Mouse (Mus musculus) erythroid progenitor cell, adult 5-6 weeks (primary cell): ENCODE results near the gene Clec4g. TPM values are rescaled to one million over a fixed set of nuclear protein-coding genes. Genes with fewer than 3 reads are reported as not detected.
A peak's percentile ranks its signal among the peaks of the same experiment; 100 is the strongest.

Source experiments
- ATAC-seq: replicated peaks from 2 replicates; pipeline ENCODE4 v1.8.0; 2016; ENCODE audit warnings: moderate number of reproducible peaks, mild to moderate bottlenecking, moderate TSS enrichment, inconsistent platforms; ENCODE audit not compliant: poor library complexity, low FRiP score, severe bottlenecking
- total RNA-seq, 2 experiments: library from RNA; stranded (forward) in 1 of 2; stranded (reverse) in 1 of 2; fragments of 150-400 nt in 1 of 2; fragments of 186-747, 209-891 nt in 1 of 2; gene quantifications; 2 replicates each; pipeline versions ENCODE4 v1.2.3 to v1.2.4; 2015 to 2017; ENCODE audit warnings: low replicate concordance in 2 of 2

Gene Clec4g
- total RNA-seq, 2 experiments from 2014 or later: not detected

DNA sequence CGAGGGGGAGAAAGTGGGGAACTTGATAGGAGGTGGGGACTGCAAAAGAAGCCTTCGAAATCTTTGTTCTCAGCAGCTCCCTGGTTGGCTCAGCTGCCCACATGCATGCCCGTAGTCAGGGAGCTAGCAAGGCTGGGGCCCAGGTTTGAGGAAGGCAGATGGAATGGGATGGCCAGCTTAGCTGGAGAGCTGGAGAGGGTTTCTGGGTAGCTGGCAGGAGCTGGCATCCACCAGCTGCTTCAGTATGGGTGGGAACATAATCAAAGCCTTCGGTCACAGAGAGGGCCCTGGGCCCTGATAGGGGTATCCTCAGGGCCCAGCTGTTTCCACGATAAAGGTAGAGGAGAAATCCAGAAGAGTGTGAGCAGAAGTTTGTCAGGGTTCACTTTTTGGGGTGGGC, 38.0 kb downstream of the Clec4g start:
- no peak for ATAC-seq

DNA sequence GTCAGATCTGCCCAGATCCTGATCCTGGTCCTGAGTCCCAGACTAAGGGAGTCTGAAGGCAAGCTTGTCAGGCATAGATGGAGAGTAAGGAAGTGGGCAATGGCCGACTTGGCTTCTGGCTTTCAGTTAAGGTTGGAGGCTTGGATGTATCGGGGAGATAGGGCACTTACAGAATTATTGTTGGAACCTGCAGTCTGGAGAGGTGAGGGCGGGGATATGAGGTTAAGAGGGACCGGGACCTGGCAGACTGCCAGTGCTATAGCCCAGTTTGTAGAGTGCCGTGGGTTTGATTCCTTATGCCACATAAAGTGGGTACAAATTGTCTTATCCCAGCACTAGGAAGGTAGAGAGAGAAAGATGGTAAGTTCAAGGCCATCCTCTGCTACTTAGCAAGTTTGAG, 40.8 kb downstream of the Clec4g start:
- ATAC-seq: no peak

DNA sequence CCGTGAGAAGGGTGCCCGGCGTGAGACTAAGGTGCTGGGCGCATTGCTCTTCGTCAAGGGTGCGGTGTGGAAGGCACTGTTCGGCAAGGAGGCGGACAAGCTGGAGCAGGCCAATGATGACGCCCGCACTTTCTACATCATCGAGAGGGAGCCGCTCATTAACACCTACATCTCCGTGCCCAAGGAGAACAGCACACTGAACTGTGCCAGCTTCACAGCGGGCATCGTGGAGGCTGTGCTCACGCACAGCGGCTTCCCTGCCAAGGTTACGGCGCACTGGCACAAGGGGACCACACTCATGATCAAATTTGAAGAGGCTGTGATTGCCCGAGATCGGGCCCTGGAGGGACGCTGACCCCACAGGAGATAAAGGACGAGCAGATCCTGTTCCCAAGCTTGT, 41.2 kb downstream of the Clec4g start:
- no peak for ATAC-seq

DNA sequence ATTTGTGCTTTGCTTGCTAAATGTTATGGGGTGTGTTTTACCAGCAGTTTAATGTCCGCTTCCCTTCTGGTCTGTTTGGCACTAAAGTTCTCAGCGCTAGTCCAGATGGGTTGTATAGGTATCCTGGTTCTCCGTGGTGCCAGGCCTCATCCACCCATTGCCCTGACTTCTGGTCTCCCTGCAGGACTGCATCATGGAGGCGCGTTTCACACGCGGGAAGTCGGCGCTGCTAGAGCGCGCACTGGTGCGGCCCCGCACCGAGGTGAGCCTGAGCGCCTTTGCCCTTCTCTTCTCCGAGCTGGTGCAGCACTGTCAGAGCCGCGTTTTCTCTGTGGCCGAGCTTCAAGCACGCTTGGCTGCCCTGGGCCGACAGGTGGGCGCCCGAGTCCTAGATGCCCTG, 41.6 kb downstream of the Clec4g start:
- ATAC-seq: no peak

DNA sequence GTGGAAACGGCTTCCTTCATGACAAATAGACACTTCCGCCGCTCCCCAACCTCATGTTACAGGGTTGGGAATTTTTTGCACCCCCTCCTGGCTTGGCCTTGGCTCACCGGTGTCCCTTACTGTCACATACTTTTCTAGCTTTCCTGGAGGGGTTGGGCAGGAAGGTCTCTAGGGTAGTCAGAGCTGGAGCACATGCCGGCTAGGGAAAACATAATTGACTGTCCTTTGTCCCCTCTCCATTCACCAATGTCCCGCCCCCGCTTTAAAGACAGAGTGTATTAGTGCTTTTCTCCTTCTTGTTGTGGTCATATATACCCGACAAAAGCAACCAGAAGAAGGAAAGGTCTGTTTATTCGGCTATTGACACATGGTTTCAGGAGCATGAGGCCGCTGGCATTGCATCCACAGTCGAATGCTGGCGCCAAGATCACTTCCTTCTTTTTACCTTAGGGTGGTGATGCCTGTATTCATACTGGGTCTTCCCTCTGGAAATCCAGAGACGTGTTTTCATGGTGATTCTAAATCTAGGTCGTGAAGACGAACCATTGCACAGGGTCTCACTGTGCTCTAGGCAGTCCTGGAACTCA, 43.4 kb downstream of the Clec4g start:
- ATAC-seq: no peak

DNA sequence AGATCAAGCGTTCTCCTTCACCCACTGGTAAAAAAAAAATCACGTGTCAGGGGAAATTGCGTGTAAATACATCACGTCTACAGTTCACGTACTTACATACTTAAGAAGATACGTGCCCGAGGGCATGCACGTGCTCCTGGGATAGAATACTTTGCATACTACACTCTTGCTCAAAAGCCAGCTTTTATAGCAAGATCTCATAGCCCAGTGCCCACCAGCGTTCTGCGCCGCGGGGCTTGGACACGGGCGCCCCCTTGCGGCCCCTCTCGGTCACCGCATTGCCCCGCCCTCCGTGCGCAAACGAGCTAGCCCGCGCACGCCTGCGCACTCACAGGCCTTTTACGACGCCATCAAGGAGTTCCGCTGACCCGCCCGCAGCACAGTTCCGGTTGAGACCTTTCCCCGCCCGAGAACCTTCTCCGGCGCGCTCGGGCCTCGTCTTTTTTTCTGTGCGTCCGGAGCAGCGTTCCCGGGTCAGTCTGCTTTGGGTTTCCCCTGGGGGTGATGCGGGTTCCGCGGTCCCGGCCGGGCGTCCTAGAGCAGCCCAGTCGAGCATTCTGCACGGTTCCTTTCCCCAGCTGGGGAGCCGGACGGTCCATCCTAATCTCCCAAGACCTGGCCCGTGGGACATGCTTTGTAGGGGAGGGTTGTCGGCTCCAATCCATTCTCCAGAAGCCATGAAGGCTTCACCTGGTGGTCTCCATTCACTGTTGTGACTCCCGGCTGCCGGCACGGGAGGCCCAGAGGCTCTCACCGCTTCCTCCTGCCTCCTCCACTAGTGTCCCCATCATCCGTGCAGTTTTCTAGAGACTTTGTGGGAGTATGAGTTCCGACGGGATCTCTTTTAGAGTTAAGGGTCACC, 44.1 kb downstream of the Clec4g start, which contains the start of gene Trappc5:
Gene Trappc5, plus strand, starts transcription at position 169 of the 862 bp plus-strand sequence.
- ATAC-seq: peak; percentile 94

DNA sequence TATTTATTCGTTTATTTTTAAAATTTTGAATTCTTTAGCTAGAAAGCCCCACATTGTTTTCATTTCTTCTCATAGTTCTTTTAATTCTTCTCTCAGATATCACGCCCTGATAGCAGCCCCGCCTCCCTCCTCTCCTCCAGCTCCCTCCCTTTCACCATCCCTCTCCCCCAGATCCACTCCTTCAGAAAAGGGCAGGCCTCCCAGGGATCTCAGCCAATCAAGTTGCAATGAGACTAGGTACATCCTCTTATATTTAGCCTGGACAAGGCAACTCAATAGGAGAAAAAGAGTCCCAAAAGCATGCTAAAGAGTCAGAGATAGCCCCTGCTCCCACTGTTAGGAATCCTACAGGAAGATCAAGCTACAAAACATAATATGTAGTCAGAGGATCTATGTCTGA, 45.8 kb downstream of the Clec4g start:
- ATAC-seq: no peak

DNA sequence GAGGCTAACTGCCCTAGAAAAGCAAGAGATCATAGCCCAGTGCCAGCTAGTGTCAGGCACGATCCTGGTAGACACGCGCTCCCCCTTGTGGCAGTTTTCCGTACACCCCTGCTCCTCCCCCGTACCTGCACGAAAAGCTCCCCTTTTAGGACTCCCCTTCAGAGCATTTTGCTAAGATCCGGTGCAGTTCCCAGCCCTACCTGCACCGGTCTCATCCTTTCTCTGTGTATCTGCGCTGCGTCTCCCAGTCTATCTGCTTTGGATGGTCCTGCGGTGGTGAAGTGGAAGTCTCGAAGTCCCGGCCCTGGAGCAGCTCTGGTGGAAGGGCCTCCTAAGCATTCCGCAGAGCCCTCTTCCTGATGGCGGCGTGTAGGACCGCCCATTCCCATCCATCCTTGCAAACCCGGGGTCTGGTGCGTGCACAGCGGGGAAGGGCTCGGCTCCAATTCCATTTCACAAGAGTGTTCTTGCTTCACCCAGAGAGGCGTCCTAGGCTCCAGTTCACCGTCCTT, 48.4 kb downstream of the Clec4g start, which contains the start of gene Fcor:
Gene Fcor, minus strand, starts transcription at position 383 of the 512 bp plus-strand sequence.
- ATAC-seq: peak; percentile 54; the same call in 1 of the 2 replicates

DNA sequence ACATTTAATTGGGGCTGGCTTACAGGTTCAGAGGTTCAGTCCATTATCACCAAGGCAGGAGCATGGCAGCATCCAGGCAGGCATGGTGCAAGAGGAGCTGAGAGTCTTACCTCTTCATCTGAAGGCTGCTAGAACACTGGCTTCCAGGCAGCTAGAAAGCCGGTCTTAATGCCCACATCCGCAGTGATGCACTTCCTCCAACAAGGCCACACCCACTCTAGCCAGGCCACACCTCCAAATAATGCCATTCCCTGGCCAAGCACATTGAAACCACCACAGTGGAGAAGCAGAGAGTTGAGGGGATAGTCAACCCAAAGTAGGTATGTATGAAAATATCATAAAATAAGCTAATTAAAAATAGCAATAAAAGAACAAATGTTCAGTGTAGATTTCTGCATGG, 50.1 kb downstream of the Clec4g start:
- ATAC-seq: no peak

DNA sequence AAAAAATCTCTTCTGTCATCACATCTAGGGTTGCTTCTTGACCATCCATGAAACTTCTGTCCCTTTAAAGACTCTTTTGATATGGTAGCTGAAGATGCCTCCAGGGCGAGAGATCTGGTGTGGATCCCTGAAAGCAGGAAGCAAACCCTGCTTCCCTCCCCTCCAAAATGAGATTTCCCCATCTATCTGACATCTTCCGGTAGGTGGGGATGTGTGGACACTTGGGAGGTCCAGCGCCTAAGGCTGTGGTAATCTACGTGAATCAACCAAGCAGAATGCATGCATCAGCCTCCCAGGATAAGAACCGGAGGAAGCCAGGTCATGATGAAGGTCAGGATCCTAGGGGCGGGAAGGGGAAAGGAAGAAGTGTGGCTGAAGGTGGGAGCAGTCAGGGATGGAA, 54.9 kb downstream of the Clec4g start, which contains the start of gene Mcemp1:
Gene Mcemp1, plus strand, starts transcription at position 248 of the 400 bp plus-strand sequence.
- ATAC-seq: no peak

DNA sequence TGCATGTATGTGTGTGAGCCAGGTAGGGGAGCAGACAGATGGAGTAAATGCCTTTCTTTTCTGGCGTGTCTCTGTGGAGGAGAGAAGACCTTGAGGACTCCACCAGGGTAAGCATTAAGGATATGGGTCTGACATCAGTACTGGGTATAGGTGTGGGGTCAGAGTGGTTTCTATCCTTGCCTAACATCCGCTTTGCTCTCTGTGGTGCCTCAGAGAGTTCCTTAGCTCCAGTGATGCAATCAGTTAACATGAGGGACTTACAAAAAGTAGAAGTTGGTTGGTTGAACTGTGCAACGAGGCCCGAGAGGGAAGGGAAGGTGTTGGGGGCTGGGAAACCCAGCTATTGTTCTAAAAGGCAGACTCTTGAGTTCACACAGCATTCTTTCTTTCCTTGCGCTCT, 56.0 kb downstream of the Clec4g start:
- ATAC-seq: no peak

DNA sequence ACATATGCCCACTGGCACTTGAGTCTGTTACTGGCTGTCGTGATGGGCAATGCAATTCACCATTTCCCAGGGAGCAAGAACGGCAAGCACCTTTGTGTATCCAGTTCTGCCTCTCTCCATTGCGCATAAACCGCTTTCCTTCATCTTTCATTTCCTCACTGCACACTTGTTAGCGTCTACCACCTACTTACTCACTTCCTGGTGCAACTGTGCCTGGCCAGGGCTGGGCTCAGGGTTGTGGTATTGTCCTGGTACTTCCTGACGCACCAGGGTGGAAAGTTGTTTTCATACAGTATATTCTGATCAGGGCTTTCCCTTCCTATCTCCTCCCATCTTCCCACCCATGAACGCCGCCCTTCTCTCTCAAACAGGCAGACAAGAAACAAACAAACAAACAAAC, 59.6 kb downstream of the Clec4g start:
- no peak for ATAC-seq

Other genes starting within 250 kb of the Clec4g start
- gene Tex45, start 249.8 kb downstream of the Clec4g start, total RNA-seq (2015; ENCODE audit: low replicate concordance): not detected in 2 replicates
- gene Tex45, start 249.8 kb downstream of the Clec4g start, total RNA-seq (2017; ENCODE audit: low replicate concordance): not detected in 2 replicates
- gene Zfp358, start 227.5 kb downstream of the Clec4g start, total RNA-seq (2015; ENCODE audit: low replicate concordance): 2.9 TPM in 1 of 2 replicates, not detected in the other
- 2.0 TPM in 1 of 2 replicates, not detected in the other for gene Zfp358, start 227.5 kb downstream of the Clec4g start, total RNA-seq (2017; ENCODE audit: low replicate concordance)
- gene Mcoln1, start 220.2 kb downstream of the Clec4g start, total RNA-seq (2015; ENCODE audit: low replicate concordance): 45.3 and 65.2 TPM in 2 replicates
- gene Mcoln1, start 220.2 kb downstream of the Clec4g start, total RNA-seq (2017; ENCODE audit: low replicate concordance): 82.9 and 267 TPM in 2 replicates
- gene Pnpla6, start 205.3 kb downstream of the Clec4g start, total RNA-seq (2015; ENCODE audit: low replicate concordance): 110 and 131 TPM in 2 replicates
- 147 and 272 TPM in 2 replicates for gene Pnpla6, start 205.3 kb downstream of the Clec4g start, total RNA-seq (2017; ENCODE audit: low replicate concordance)
- gene C330021F23Rik, start 152.7 kb downstream of the Clec4g start, total RNA-seq (2015; ENCODE audit: low replicate concordance): not detected in 2 replicates
- not detected in 2 replicates for gene C330021F23Rik, start 152.7 kb downstream of the Clec4g start, total RNA-seq (2017; ENCODE audit: low replicate concordance)
- not detected in 2 replicates for gene Camsap3, start 133.4 kb downstream of the Clec4g start, total RNA-seq (2015; ENCODE audit: low replicate concordance)
- gene Camsap3, start 133.4 kb downstream of the Clec4g start, total RNA-seq (2017; ENCODE audit: low replicate concordance): not detected in 2 replicates
- gene Xab2, start 99.3 kb downstream of the Clec4g start, total RNA-seq (2015; ENCODE audit: low replicate concordance): 8.8 and 12.3 TPM in 2 replicates
- gene Xab2, start 99.3 kb downstream of the Clec4g start, total RNA-seq (2017; ENCODE audit: low replicate concordance): 30.6 and 36.8 TPM in 2 replicates
- 48.6 and 125 TPM in 2 replicates for gene Pet100, start 99.1 kb downstream of the Clec4g start, total RNA-seq (2015; ENCODE audit: low replicate concordance)
- 65.1 and 137 TPM in 2 replicates for gene Pet100, start 99.1 kb downstream of the Clec4g start, total RNA-seq (2017; ENCODE audit: low replicate concordance)
- not detected in 2 replicates for gene Pcp2, start 95.1 kb downstream of the Clec4g start, total RNA-seq (2015; ENCODE audit: low replicate concordance)
- not detected in 2 replicates for gene Pcp2, start 95.1 kb downstream of the Clec4g start, total RNA-seq (2017; ENCODE audit: low replicate concordance)
- 32.7 and 56.9 TPM in 2 replicates for gene Stxbp2, start 89.7 kb downstream of the Clec4g start, total RNA-seq (2015; ENCODE audit: low replicate concordance)
- 34.7 and 49.1 TPM in 2 replicates for gene Stxbp2, start 89.7 kb downstream of the Clec4g start, total RNA-seq (2017; ENCODE audit: low replicate concordance)
- gene Retn, start 64.9 kb downstream of the Clec4g start, total RNA-seq (2015; ENCODE audit: low replicate concordance): not detected in 2 replicates
- not detected in 2 replicates for gene Retn, start 64.9 kb downstream of the Clec4g start, total RNA-seq (2017; ENCODE audit: low replicate concordance)
- gene Mcemp1, start 54.9 kb downstream of the Clec4g start, total RNA-seq (2015; ENCODE audit: low replicate concordance): 13.4 and 36.4 TPM in 2 replicates
- gene Mcemp1, start 54.9 kb downstream of the Clec4g start, total RNA-seq (2017; ENCODE audit: low replicate concordance): 4.1 and 11.6 TPM in 2 replicates
- not detected in 2 replicates for gene Fcor, start 48.3 kb downstream of the Clec4g start, total RNA-seq (2015; ENCODE audit: low replicate concordance)
- gene Fcor, start 48.3 kb downstream of the Clec4g start, total RNA-seq (2017; ENCODE audit: low replicate concordance): not detected in 2 replicates
- 5.4 and 6.1 TPM in 2 replicates for gene Trappc5, start 44.4 kb downstream of the Clec4g start, total RNA-seq (2015; ENCODE audit: low replicate concordance)
- 5.1 and 5.4 TPM in 2 replicates for gene Trappc5, start 44.4 kb downstream of the Clec4g start, total RNA-seq (2017; ENCODE audit: low replicate concordance)
- gene Fcer2a, start 26.5 kb downstream of the Clec4g start, total RNA-seq (2015; ENCODE audit: low replicate concordance): 2.9 TPM in 1 of 2 replicates, not detected in the other
- 1.2 TPM in 1 of 2 replicates, not detected in the other for gene Fcer2a, start 26.5 kb downstream of the Clec4g start, total RNA-seq (2017; ENCODE audit: low replicate concordance)
- 5.4 TPM in 1 of 2 replicates, not detected in the other for gene Cd209a, start 28.3 kb upstream of the Clec4g start, total RNA-seq (2015; ENCODE audit: low replicate concordance)
- gene Cd209a, start 28.3 kb upstream of the Clec4g start, total RNA-seq (2017; ENCODE audit: low replicate concordance): 3.0 and 5.1 TPM in 2 replicates
- not detected in 2 replicates for gene Cd209e, start 133.7 kb upstream of the Clec4g start, total RNA-seq (2015; ENCODE audit: low replicate concordance)
- not detected in 2 replicates for gene Cd209e, start 133.7 kb upstream of the Clec4g start, total RNA-seq (2017; ENCODE audit: low replicate concordance)
- not detected in 2 replicates for gene Cd209d, start 157.9 kb upstream of the Clec4g start, total RNA-seq (2015; ENCODE audit: low replicate concordance)
- gene Cd209d, start 157.9 kb upstream of the Clec4g start, total RNA-seq (2017; ENCODE audit: low replicate concordance): not detected in 2 replicates
- gene Cd209b, start 206.2 kb upstream of the Clec4g start, total RNA-seq (2015; ENCODE audit: low replicate concordance): not detected in 2 replicates
- not detected in 2 replicates for gene Cd209b, start 206.2 kb upstream of the Clec4g start, total RNA-seq (2017; ENCODE audit: low replicate concordance)
- gene Cd209c, start 234.1 kb upstream of the Clec4g start, total RNA-seq (2015; ENCODE audit: low replicate concordance): not detected in 2 replicates
- 0.08 TPM in 1 of 2 replicates, not detected in the other for gene Cd209c, start 234.1 kb upstream of the Clec4g start, total RNA-seq (2017; ENCODE audit: low replicate concordance)